Comparison of ENCODE assay signal across 28 mouse cellular contexts in genomic region chr19:54035100-54035499, GRCm38 (mm10). TPM values are rescaled to one million over a fixed set of nuclear protein-coding genes. Genes with fewer than 3 reads are reported as not detected.
A peak's percentile ranks its signal among the peaks of the same experiment; 100 is the strongest.
DNase-seq lines count a peak whose midpoint lies in the region; ATAC-seq lines count a peak whose summit lies in the region.
"Had no signal": no experiment of that assay in that cellular context is flagged by ENCODE, and none has a peak within 500 bp of the region (broad histone marks: within the 10 kb centered on the region; RNA-seq: fewer than 3 reads in every experiment).

No protein-coding gene starts in this region.

- H3K9me3 ChIP-seq in midbrain, embryonic 11.5 days (ENCODE audit: control insufficient read depth, low read length): no peaks in the 10 kb centered on the region
- H3K9me3 ChIP-seq in midbrain, embryonic 16.5 days (replicated peaks; ENCODE audit: control insufficient read depth, low read length, poor library complexity, severe bottlenecking): no peaks in the 10 kb centered on the region
- no peaks in the 10 kb centered on the region for H3K9me3 ChIP-seq in forebrain, embryonic 15.5 days
- no peaks in the 10 kb centered on the region for H3K9me3 ChIP-seq in liver, embryonic 12.5 days (replicated peaks)
- H3K9me3 ChIP-seq: heart, embryonic 13.5 days; hindbrain, embryonic 15.5 days; limb, embryonic 12.5 days; midbrain, embryonic 13.5 days had no signal

- DNase-seq in cerebellum, adult 9-11 months: peak; percentile 39
- no peak for DNase-seq in cerebellum, adult 11 months
- peak; percentile 79 for DNase-seq in midbrain, embryonic 11.5 days (ENCODE audit: low spot score, missing footprints)
- DNase-seq in retina, postnatal 7 days (ENCODE audit: low read depth, low spot score): peak; percentile 61
- DNase-seq in gastrocnemius, postnatal 10 days: no peak
- DNase-seq: adrenal gland, postnatal 25 days; heart, postnatal 10 days; kidney, adult 11 months; kidney, postnatal 14 days; lung, adult 18-20 months; lung, postnatal 4 days; right cerebral cortex, postnatal 4 days; thymus, adult 18-20 months; thymus, postnatal 36 days had no signal

- whole genome bisulfite sequencing in midbrain, embryonic 11.5 days: 86% methylated on average over 6 of the region's 6 CpGs
- WGBS in midbrain, embryonic 16.5 days: 84% methylated on average over 6 of the region's 6 CpGs
- WGBS in forebrain, embryonic 15.5 days: 43% methylated on average over 6 of the region's 6 CpGs
- WGBS in liver, embryonic 12.5 days (ENCODE audit: insufficient replicate concordance): 81% methylated on average over 6 of the region's 6 CpGs

- no peak overlapping the region for H3K9ac ChIP-seq in midbrain, embryonic 11.5 days (ENCODE audit: low read length)
- no peak overlapping the region for H3K9ac ChIP-seq in midbrain, embryonic 16.5 days (ENCODE audit: low read depth, low read length)
- no peak overlapping the region for H3K9ac ChIP-seq in forebrain, embryonic 15.5 days (replicated peaks)
- no peak overlapping the region for H3K9ac ChIP-seq in liver, embryonic 12.5 days
- H3K9ac ChIP-seq: heart, embryonic 13.5 days; hindbrain, embryonic 15.5 days; limb, embryonic 12.5 days; midbrain, embryonic 13.5 days had no signal

- H3K27ac ChIP-seq in midbrain, embryonic 11.5 days (ENCODE audit: low read depth, low read length): no peak overlapping the region
- no peak overlapping the region for H3K27ac ChIP-seq in midbrain, embryonic 16.5 days (ENCODE audit: low read length)
- 0 out of 2 replicates have a peak overlapping the region, but pooled peaks have one; percentile 23 for H3K27ac ChIP-seq in forebrain, embryonic 15.5 days (replicated peaks)
- H3K27ac ChIP-seq in liver, embryonic 12.5 days: no peak overlapping the region
- H3K27ac ChIP-seq: heart, embryonic 13.5 days; hindbrain, embryonic 15.5 days; limb, embryonic 12.5 days; midbrain, embryonic 13.5 days; stomach, postnatal 0 days had no signal

- peaks cover 2% of the 10 kb centered on the region; the same call in 1 of the 2 replicates for H3K36me3 ChIP-seq in midbrain, embryonic 11.5 days (ENCODE audit: control insufficient read depth, insufficient read depth, low read length)
- peaks cover 11% of the 10 kb centered on the region for H3K36me3 ChIP-seq in midbrain, embryonic 16.5 days (ENCODE audit: control insufficient read depth, insufficient read depth, low read length)
- peaks cover 16% of the 10 kb centered on the region for H3K36me3 ChIP-seq in forebrain, embryonic 15.5 days
- peaks cover 36% of the 10 kb centered on the region for H3K36me3 ChIP-seq in liver, embryonic 12.5 days

- no peaks in the 10 kb centered on the region for H3K4me1 ChIP-seq in midbrain, embryonic 11.5 days (ENCODE audit: control insufficient read depth, insufficient read depth, low read length)
- H3K4me1 ChIP-seq in midbrain, embryonic 16.5 days (ENCODE audit: control insufficient read depth, insufficient read depth, low read length): no peaks in the 10 kb centered on the region
- H3K4me1 ChIP-seq in forebrain, embryonic 15.5 days: no peaks in the 10 kb centered on the region
- no peaks in the 10 kb centered on the region for H3K4me1 ChIP-seq in liver, embryonic 12.5 days
- H3K4me1 ChIP-seq: heart, embryonic 13.5 days; hindbrain, embryonic 15.5 days; limb, embryonic 12.5 days; megakaryocyte, embryonic 14.5 days; midbrain, embryonic 13.5 days had no signal

- ATAC-seq in midbrain, embryonic 11.5 days (ENCODE audit: low FRiP score): no peak
- ATAC-seq in midbrain, embryonic 16.5 days: no peak
- peak; percentile 71 for ATAC-seq in forebrain, embryonic 15.5 days (replicated peaks)
- no peak for ATAC-seq in liver, embryonic 12.5 days
- ATAC-seq: CD4-positive, CD25-positive, alpha-beta regulatory T cell, adult 4 months; inflammation-experienced regulatory T-cells, adult 6 months; lung, postnatal 0 days; midbrain, embryonic 13.5 days had no signal

- no peak overlapping the region for H3K4me3 ChIP-seq in midbrain, embryonic 11.5 days (ENCODE audit: low read depth, low read length)
- no peak overlapping the region for H3K4me3 ChIP-seq in midbrain, embryonic 16.5 days (ENCODE audit: low read depth, low read length)
- H3K4me3 ChIP-seq in forebrain, embryonic 15.5 days: no peak overlapping the region
- H3K4me3 ChIP-seq in liver, embryonic 12.5 days: no peak overlapping the region
- H3K4me3 ChIP-seq: heart, embryonic 13.5 days; hindbrain, embryonic 15.5 days; limb, embryonic 12.5 days; megakaryocyte, embryonic 14.5 days; midbrain, embryonic 13.5 days had no signal

- H3K27me3 ChIP-seq in midbrain, embryonic 11.5 days (ENCODE audit: control insufficient read depth, insufficient read depth, low read length): no peaks in the 10 kb centered on the region
- no peaks in the 10 kb centered on the region for H3K27me3 ChIP-seq in midbrain, embryonic 16.5 days (ENCODE audit: control insufficient read depth, insufficient read depth, low read depth, low read length)
- H3K27me3 ChIP-seq in forebrain, embryonic 15.5 days: no peaks in the 10 kb centered on the region
- no peaks in the 10 kb centered on the region for H3K27me3 ChIP-seq in liver, embryonic 12.5 days (replicated peaks)
- H3K27me3 ChIP-seq: heart, embryonic 13.5 days; hindbrain, embryonic 15.5 days; limb, embryonic 12.5 days; megakaryocyte, embryonic 14.5 days; midbrain, embryonic 13.5 days had no signal

- no peak overlapping the region for H3K4me2 ChIP-seq in midbrain, embryonic 11.5 days
- H3K4me2 ChIP-seq in midbrain, embryonic 16.5 days (ENCODE audit: low read length): no peak overlapping the region
- H3K4me2 ChIP-seq in forebrain, embryonic 15.5 days (replicated peaks): no peak overlapping the region
- H3K4me2 ChIP-seq in liver, embryonic 12.5 days: no peak overlapping the region
- H3K4me2 ChIP-seq: heart, embryonic 13.5 days; hindbrain, embryonic 15.5 days; limb, embryonic 12.5 days; liver, embryonic 11.5 days; midbrain, embryonic 13.5 days had no signal

RNA-seq across cellular contexts. Expression of gene Adra2a, which starts 8.9 kb away (rescaled TPM):
- polyA plus RNA-seq in midbrain, embryonic 11.5 days (2014; fragmentation: Nextera tagmentation; extraction: Ambion mirVana): 1.3 and 1.4 TPM in 2 replicates
- 1.9 and 3.3 TPM in 2 replicates for polyA plus RNA-seq in midbrain, embryonic 16.5 days (2015; fragmentation: Nextera tagmentation; extraction: Ambion mirVana)
- polyA plus RNA-seq in forebrain, embryonic 15.5 days (2015; fragmentation: Nextera tagmentation; extraction: Ambion mirVana): 1.1 and 1.5 TPM in 2 replicates
- 0.18 and 0.20 TPM in 2 replicates for polyA plus RNA-seq in liver, embryonic 12.5 days (2016; fragmentation: Nextera tagmentation; extraction: Ambion mirVana)
- total RNA-seq in gastrocnemius, postnatal 10 days (2021): 1 to 10 TPM in 1 of 2 experiments, under 1 TPM in 1; 0.94 to 1.3 TPM
- total RNA-seq: monocyte, adult 5-6 weeks had no signal
- polyA plus RNA-seq: CD4-positive, CD25-positive, alpha-beta regulatory T cell, adult 4 months; heart, embryonic 13.5 days; inflammation-experienced regulatory T-cells, adult 6 months had no signal

Comparison
In these comparisons a context has a peak if more than half of its experiments do, and no peak if none do; other contexts are left out.
1. DNase-seq: peak in cerebellum, adult 9-11 months (single experiment), midbrain, embryonic 11.5 days (single experiment) and retina, postnatal 7 days (single experiment); none in cerebellum, adult 11 months (single experiment) and gastrocnemius, postnatal 10 days (single experiment).